Mouse (Mus musculus) right cerebral cortex, adult 2 months (tissue): ENCODE measurements around the gene Slc15a5.
"Not testable (repeated sequence)": the region's sequence is repeated elsewhere in the genome, so short reads cannot be mapped to it uniquely, and the experiment has no call there.

Experiments
- DNase-seq, 2 experiments: peaks; one replicate each; pipeline ENCODE4 v3.0.0; 2021 to 2022; ENCODE audit warnings: low spot score in 2 of 2

Slc15a5 gene

DNA sequence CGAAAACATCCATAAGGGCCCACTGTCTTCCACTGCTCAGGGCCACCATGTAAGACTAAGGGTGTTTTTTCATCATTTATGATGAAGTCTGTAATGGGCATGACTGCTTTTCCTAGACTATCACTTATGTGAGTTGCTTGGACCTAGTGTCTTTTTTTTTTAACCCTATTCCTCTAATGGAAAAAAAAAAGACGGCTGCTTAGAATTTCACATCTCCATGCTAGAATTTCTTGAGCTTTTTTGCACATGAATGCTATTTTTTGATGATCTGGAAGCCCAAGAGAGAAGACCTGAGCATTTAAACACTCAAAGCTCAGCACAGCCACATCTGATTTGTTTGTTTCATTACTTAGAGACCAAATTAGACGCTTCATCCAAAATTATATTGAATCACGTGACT is at the start of gene Slc15a5:
Gene Slc15a5 (minus strand): TSS at position 101 of the 400 bp plus-strand sequence.
- DNase-seq, result no peak

DNA sequence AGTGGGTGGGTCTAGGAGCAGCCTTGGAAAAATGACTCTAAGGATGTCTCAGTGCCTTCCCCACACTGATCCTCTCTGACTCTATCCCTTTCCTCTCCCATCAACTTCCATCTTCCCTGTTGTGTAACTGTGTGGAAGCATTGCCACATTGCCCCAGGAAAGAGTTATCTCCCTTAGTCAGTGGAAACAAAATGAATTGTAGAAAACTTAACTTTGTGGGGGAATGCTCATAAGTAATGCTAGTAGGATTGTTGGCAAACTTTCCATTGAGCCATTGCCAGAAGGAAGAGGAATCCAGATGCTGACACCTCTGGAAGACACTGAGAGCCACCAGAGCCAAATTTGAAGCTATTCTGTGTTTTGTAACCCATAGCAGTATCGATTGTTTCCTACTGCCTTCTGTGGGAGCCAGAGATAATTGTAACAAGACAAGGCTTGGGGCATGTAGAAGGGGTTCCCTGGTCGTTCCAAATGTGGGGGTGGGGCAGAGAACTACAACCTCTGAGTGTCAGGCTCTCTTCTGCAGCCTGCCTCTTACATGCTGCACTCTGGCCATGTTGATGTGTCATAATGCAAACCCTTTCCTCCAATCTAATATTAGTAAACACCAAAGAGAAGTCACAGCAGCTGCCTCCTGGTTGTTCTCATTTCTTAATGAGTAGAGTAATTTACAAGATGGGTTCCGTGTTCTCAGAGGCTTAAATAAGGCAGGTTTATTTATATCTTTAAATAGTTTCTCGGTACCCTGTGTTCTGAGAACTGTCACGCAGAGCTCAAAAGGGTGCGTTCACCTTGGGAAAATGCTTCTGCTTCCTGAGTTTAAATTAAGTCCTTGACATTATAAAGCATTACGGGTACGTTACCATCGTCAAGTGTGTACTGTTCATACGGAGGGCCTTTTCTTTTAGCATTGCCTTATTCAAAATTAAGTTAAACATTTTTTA is 48.9 kb upstream of the Slc15a5 start:
- DNase-seq, result no peak

DNA sequence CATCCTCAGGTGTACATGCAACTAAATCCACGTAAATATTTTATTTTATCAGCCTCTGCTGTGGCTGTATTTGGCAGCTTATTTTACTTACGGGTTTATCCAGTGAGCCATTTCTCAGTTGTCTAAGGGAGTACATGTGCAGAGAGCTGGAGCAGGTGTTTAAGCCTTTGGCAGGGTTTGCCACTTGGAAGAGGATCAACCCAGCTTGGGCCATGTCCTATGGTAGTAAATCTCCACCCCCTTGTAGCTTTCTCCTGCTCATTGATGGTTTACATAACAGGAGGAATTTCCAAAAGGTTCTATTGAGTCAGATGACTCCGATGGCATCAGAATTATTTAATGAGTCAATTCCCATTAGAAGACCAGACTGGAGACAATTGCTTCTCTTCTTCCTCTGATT is 37.8 kb upstream of the Slc15a5 start:
- DNase-seq, result no peak

DNA sequence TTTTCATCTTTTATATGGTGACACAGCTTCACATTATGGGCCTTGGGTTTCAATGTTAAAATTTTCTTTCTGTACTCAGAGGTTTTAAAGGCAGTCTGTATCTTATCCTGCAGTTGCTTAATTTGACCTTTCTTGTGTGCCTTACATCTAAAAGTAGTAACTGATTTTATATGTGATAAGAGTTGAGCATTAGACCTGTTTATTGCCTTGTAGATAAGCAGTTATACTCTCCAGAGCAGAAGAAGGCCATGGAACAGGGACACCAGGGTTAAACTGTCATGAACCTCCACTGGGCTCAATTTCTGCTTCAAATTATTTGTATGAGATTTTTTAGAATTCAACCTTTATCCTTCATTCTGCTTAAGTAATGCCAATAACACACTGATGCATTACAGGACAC is 24.8 kb upstream of the Slc15a5 start:
- no peak for DNase-seq

DNA sequence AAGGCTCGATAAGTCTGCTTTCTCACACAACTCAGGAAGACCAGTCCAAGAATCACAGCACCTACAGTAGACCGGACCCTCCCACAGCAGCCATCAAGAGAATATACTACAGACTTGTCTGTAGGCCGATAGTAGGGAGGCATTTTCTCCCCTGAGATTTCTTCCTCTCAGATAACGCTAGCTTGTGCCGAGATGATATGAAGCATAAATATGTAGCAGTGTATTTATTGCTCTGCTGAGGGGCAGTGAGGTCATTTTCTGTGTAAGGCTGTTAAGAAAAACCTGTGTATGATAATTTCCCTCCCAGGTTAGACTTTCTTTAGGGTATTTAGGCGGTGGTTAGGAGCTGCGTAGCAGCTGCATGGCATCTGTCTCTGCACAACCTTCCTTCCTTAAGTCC is 23.2 kb upstream of the Slc15a5 start:
- no peak for DNase-seq

DNA sequence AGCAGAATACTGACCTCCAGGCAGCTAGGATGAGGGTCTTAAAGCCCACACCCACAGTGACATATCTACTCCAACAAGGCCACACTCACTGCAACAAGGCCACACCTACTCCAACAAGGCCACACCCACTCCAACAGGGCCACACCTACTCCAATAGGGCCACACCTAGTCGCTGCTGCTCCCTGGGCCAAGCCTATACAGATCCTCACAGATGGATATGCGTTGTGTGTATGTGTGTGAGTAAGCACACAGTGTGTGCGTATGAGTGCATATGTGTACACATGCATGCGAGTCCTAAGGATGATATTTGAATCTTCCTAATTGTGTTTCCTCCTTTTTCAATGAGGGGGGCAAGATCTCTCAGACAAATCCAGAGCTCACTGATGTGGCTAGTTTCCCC is 22.1 kb upstream of the Slc15a5 start:
- DNase-seq, result no peak

DNA sequence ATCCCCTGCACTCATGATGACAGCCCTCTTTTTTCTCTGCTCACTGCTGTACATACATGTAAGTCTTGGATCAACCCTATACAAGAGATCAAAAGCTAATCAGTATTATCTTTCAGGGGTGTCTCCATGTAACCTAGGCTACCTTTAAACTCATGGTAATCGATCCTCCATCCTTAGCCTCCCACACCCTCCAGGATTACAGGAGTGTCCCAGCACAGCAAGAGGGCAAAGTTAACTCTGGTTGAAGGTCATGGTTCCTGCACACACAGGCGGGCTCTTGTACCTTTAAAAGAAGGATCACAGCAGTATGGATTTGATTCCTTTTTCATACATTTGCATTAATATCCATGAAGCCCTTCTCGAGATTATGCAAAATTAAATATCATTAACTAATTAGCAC is 19.9 kb upstream of the Slc15a5 start:
- DNase-seq, result no peak

DNA sequence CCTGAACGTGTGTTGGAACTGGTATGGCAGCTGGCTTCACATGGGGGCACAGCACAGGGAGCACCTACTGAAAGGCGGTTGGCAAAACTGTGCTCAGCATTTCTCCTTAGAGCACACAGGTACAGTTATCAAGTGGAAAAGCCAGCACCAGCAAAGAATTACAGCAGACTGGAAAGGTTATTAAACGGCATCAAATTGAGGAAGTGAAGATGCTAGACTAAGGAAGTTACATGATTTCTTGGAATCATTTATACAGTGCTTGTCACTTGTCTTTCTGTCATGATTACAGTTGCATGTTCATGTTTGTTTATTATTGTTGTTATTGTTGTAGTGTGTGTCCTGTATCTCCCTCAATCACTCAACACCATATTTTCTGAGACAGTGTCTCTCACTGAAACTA is 15.3 kb upstream of the Slc15a5 start:
- no peak for DNase-seq

DNA sequence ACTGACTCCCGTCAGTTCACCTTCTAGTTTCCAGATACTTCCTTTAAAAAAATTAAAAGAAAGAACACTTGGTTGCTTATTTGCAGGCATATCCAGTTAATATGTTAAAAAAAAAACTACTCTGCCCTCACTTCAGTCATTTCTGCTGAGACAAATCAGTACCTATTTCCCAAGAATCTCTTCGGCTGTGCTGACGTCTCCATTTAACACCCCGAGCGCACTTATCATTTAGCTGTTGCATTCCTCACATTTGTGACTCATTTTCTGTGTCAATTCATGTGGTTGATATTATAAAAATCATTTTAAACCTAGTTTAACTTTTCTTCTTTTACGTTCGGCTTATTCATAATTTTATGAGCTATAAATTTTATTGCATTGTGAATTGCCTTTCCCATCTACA is 12.7 kb upstream of the Slc15a5 start:
- no peak for DNase-seq

DNA sequence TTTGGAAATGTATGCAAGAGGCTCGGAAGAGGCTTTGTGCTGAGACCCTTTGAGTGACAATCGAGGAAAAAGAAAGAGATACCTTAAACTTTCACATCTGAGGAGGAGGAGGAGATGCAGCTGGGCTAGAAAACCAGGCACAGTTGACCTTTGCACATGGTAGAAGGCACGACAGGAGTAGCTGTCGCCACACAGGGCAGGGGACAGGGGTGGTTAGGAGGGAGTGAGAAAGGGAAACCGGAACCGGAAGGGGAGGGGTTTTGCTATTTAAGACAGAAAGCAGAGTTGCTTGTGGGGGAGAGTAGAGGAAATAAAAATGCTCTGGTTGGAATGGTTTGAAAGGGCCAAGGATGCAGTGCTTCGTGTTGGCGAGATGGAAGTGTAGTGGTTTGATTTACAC is 9.4 kb upstream of the Slc15a5 start:
- no peak for DNase-seq

DNA sequence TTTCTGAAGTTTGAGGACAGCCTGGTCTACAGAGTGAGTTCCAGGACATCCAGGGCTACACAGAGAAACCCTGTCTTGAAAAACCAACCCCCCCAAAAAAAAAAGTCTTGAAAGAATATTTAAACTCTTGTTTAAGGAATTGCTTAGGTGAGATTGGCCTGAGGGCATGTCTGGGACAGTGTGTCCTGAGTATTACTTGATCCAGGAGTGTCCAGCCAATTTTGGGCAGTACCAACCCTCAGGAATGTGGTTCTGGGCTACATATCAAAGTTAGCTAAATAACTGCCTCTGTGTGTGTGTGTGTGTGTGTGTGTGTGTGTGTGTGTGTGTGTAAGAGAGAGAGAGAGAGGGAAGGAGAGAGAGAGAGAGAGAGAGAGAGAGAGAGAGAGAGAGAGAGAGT is 6.7 kb upstream of the Slc15a5 start:
- DNase-seq, result not testable (repeated sequence)

DNA sequence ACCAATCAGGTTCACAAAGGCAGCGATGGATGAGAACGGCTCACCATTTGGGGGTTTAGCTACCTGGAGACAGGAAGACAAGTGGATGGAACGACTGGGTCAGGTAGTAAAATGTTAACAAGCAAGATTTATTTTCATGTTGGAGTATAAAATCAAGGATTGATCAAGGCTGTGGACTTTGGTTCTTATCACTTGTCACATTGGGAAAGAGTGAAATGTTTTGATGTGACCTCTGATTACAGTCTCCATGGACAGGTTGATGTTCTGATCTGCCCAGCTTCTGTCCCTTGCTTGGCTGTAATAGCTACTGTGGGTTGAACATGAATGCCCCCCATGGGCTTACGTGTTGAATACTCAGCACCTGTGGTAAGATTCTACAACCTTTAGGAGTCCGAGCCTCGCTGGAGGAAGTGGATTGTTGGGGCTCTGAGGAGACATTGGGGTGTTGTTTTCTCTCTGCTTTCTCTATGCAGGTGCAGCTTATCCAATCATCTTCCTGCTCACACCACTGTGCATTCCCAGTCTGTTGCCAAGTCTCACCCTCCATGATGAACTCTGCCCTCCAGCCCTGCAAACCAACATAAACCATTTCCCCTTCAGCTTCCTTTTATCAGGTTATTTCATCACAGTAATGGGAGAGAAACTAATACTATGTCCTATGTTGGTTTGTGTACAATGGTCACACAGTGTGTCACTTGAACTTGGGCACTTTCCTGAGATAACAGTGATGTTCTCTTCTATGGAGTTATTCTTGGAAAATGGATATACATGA is 1.2 kb upstream of the Slc15a5 start:
- DNase-seq, result no peak

DNA sequence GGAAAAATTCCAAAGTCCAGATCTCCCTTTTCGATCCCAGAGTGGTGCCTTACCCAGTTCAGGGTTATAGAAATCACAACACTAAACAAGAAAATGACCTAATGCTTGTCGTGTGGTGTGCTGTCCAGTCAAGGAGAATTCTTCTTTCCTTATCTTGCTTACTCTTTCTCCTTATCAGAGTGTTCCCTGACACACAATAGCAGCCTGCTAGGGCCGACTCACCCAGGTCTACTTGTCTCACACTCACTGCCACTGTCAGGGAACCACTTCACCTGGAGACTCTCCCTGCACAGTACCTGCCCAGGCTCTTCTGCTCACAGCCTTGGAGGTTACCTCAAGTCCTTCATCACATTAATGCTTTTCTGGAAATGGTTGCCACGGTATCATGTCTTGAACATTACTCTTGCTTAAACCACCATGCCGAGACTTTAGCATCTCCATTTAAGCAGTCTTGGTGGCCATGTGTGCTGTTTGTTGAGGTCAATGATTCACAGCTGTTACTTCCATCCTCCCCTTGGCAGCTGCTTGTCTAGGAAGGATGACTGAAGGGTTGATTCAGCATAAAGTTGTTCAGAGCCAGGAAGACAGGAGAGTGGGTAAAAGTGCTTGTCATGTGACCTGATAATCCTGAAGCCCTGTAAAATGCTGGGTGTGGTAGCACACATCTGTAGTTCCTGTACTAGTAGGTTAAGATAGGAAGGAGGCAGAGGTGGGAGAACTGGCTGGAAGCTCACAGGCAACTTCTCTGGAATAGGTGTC is 1.9 kb downstream of the Slc15a5 start:
- no peak for DNase-seq

DNA sequence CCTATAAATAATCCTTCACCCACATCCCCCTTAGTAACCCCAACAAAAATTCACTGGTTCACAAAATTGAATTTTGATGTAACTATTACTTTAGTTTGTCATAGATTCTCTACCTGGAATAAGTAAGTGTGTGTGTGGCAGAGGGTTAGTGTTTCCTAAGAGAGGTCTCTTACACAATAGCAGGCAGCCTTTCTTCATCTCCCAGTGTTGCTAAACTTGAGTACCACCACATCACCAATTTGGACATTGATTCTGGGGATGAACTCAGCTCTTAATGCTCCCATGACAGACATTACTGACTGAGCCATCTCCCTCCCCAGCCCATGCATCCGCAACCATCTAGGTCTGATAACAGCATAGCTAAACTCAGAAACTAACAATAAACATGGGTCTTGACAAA is 4.0 kb downstream of the Slc15a5 start:
- DNase-seq, result no peak

DNA sequence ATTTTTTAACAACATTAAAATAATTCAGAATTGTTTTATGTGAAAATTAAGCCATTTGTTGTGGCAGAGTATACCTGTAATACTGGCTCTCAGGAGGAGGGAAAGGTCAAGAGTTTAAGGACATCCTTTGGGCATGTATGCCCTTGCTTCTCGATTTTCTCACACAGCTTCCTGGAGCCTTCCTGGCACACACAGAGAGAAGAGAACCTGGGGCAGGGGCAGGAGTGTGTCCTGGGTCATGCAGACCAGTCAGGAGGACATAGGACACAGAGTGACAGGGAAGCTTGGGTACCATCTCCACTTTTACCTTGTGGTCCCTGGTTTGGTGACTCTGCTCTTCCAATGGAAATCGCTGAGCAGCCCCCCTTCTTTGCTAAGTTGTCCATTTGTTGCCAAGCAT is 6.2 kb downstream of the Slc15a5 start:
- no peak for DNase-seq

DNA sequence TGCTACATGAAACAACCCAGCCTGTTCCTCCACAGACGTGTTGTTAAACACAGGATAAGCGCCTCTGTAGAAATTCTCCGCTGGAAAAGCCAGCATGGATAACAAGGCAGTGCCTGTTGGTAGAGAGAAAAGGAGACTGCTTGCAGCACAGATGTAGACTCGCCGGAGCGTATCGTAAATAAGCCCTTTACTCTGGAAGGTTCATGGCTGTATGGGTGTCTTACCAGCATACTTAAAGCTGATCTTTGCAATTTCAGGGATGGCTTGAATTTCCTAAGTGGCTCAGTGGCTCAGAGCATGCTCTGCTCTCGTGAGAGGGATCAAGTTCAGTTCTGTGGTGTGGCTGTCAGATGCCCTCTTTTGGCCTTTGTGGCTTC is 6.8 kb downstream of the Slc15a5 start:
- no peak for DNase-seq

DNA sequence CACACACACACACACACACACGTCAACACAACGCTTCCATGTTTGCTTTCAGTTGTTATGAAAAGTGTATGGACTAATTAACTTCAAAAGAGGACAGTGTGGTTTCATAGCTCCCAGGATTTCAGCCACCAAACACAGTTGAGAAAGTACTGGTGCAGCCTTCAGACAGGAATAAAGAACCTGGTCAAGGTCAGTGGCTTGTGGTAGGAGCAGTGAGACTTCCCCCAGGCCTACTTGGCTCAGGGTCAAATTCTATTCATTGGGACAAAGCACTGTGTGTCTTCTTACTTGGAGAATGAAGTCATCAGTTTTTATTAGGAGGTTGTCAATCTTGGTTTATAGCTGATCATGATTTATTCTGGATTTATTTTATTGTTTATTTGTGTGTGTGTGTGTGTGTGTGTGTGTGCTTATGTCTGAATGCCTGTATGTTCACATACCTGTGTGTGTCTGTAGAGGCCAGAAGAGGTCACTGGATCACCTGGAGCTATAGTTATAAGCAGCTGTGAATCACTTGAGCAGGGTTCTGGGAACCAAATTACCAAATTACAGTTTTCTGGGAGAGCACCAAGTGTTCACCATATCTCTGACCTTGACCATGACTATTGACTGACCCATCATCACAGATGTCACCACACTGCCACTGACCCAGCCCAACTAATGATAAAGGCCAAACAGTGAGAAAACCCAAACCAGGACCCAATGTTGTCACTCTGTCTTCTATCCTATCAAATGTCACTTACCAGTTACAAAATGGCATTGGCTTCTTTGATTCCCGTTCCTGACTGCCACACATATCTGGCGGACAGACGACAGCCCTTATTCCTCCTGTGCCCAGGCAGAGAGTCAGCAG is 7.4 kb downstream of the Slc15a5 start:
- no peak for DNase-seq

DNA sequence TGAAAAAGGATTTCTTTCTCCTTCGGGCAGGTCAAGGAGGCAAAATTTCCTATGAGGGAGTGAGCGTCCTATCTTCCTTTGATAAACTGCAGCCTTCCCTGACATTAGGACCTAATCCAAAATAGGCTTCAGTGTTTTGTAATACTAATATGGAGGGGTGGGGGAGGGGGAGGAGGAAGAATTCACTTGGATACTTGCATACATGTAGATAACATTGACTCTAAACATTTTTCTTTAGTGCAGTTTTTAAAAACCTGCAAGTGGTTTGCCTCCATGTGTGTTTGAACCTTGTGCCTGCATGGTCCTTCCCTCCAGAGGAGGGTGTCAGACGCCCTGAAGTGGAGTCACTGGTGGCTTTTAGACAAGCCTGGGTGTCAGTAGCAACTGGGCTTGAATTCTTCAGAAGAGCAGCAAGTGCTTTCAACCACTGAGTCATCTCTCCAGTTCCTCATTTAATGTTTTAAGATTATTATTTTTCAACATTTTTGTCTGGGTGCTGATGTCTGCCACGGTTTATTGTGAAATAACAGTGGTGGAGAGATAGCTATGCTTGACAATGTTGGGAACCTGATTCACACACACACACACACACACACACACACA is 8.1 kb downstream of the Slc15a5 start:
- DNase-seq, result no peak

DNA sequence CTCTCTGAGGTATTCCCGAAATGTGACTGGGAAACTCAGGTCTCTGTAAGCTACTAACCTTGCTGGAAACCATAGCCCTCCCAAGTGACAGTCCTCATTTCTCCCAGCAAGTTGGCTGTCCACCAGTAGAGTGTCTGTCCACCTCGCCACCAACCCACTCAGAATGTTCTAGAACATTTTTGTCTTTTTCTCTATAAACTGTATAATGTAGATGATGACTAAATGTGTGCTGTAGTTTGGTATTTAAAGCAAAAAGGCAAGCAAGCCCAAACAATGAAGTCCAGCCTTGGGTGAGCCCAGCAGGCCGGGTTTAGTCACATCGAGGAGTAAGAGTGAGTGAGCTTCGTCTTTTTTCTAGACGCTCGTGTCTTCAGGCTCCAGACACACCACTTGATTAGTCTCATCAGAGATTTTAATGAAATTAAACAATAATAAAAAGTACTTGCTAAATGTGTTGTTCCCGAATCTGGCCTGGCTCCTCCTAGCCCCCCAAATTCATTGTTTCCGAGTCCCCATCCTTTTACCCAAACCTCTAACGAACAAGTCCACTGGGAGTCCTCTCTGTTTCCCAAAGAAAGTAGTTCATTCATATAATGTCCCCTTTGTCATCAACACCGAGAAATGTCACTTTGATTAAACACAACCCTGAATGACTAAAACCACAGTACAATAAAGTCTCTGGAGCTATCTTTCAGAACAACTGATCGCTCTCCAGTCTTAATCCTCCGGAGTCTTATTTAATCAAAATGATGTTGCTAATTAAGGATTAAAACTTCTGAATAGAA is 8.8 kb downstream of the Slc15a5 start:
- no peak for DNase-seq

DNA sequence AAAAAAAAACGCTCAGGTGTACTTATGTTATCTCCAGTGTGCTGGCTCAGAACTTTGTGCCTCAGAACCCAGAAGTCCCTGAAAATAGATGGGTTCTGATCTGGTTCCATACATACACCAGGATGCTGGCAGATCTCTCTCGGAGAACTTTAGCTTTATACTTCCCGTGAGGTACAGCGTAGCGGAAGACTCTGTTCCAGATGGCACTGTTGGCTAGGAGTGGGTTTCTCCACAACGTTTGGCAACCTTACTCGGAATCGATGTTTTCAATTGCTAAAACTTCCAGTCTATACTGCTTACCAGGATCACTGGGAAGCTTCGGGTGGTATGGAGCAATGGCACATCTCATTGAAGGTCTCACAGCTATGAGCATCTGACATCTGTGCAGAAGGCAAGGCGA is 9.8 kb downstream of the Slc15a5 start:
- DNase-seq, result peak in 1 of 2 experiments; percentile 34
